Mouse (Mus musculus): ENCODE measurements around the gene Rnf207.

The Rnf207 gene

GRCm38 (mm10) chr4:152272449-152273049, 46.2 kb downstream of the Rnf207 start:
- no peak for DNase-seq (ENCODE audit: low read depth, low spot score)

- DNase-seq (ENCODE audit: low read depth, low spot score), result no peak
Measured at GRCm38 (mm10) chr4:152272006-152272405, 46.8 kb downstream of the Rnf207 start.

GRCm38 (mm10) chr4:152271334-152271733, 47.5 kb downstream of the Rnf207 start:
- no peak for DNase-seq (ENCODE audit: low read depth, low spot score)

- no peak for DNase-seq (ENCODE audit: low read depth, low spot score)
Measured at GRCm38 (mm10) chr4:152270599-152270998, 48.2 kb downstream of the Rnf207 start.

GRCm38 (mm10) chr4:152269967-152270366, 48.8 kb downstream of the Rnf207 start:
- no peak for DNase-seq (ENCODE audit: low read depth, low spot score)

- no peak for DNase-seq (ENCODE audit: low read depth, low spot score)
Measured at GRCm38 (mm10) chr4:152267748-152268369, 50.9 kb downstream of the Rnf207 start.

GRCm38 (mm10) chr4:152266236-152266895, 52.4 kb downstream of the Rnf207 start:
- no peak for DNase-seq (ENCODE audit: low read depth, low spot score)

- DNase-seq (ENCODE audit: low read depth, low spot score), result no peak
Measured at GRCm38 (mm10) chr4:152265791-152266190, 53.0 kb downstream of the Rnf207 start.

- DNase-seq (ENCODE audit: low read depth, low spot score), result peak; percentile 31
Measured at GRCm38 (mm10) chr4:152264867-152265568, 53.8 kb downstream of the Rnf207 start.

- DNase-seq (ENCODE audit: low read depth, low spot score), result no peak
Measured at GRCm38 (mm10) chr4:152264177-152264530, 54.6 kb downstream of the Rnf207 start.

- no peak for DNase-seq (ENCODE audit: low read depth, low spot score)
Measured at GRCm38 (mm10) chr4:152263512-152264176, 55.1 kb downstream of the Rnf207 start.

GRCm38 (mm10) chr4:152263089-152263488, 55.7 kb downstream of the Rnf207 start:
- DNase-seq (ENCODE audit: low read depth, low spot score), result no peak

- DNase-seq (ENCODE audit: low read depth, low spot score), result no peak
Measured at GRCm38 (mm10) chr4:152262187-152262586, 56.6 kb downstream of the Rnf207 start.

- no peak for DNase-seq (ENCODE audit: low read depth, low spot score)
Measured at GRCm38 (mm10) chr4:152260451-152260850, 58.3 kb downstream of the Rnf207 start.

GRCm38 (mm10) chr4:152257070-152257469, 61.7 kb downstream of the Rnf207 start:
- DNase-seq (ENCODE audit: low read depth, low spot score), result no peak

All from A20 (cell line).